Mouse (Mus musculus): ENCODE measurements around the gene Prr5l. TPM values are rescaled to one million over a fixed set of nuclear protein-coding genes. Genes with fewer than 3 reads are reported as not detected.

Gene Prr5l
- total RNA-seq, 2 experiments from 2014 or later: 8.6 to 10.7 TPM

Other genes starting within 250 kb of the Prr5l start
- under 1 TPM; 0.10 to 0.12 TPM for gene Rag1, start 233.5 kb downstream of the Prr5l start, total RNA-seq (2021)
- 10 to 100 TPM; 32.8 to 35.2 TPM for gene B230118H07Rik, start 233.5 kb downstream of the Prr5l start, total RNA-seq (2021)
- 10 to 100 TPM; 14.9 to 15.4 TPM for gene Traf6, start 204.6 kb downstream of the Prr5l start, total RNA-seq (2021)
- gene Commd9, start 3.2 kb upstream of the Prr5l start, total RNA-seq (2021): 10 to 100 TPM; 33.7 to 38.3 TPM